Mouse (Mus musculus) lung, postnatal 14 days (tissue): ENCODE measurements at regions not wholly inside any gene's neighbourhood (a gene's known extent, or its start where the extent isn't known, plus 50 kb on each side); places are given as distances from the start of the nearest gene placed in this dataset.

Experiments
- DNase-seq: peaks from one replicate; pipeline ENCODE4 v3.0.0; 2021

GRCm38 (mm10) chr3:101691937-101692604, 87.6 kb upstream of the Atp1a1 start:
- no peak for DNase-seq

DNA sequence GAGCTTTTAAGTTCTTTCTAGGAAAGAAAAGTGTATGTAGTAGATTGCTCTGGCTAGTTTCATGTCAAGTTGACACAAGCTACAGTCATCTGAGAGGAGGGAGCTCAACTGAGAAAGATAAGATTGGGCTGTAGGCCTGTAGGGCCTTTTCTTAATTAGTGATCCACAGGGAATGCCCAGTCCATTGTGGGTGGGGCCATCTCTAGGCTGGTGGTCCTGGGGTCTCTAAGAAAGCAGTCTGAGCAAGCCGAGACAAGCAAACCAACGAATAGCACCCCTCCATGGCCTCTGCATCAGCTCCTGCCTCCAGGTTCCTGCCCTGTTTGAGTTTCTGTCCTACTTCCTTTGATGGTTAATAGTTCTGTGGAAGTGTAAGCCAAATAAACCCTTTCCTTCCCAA, 86.3 kb upstream of the Atp1a1 start:
- DNase-seq: no peak

- DNase-seq: no peak
Observed at GRCm38 (mm10) chr3:101690222-101690621, 85.7 kb upstream of the Atp1a1 start.

GRCm38 (mm10) chr3:101685203-101685602, 80.7 kb upstream of the Atp1a1 start:
- peak; percentile 35 for DNase-seq

- DNase-seq: no peak
Observed at GRCm38 (mm10) chr3:101672943-101673342, 68.5 kb upstream of the Atp1a1 start.

DNA sequence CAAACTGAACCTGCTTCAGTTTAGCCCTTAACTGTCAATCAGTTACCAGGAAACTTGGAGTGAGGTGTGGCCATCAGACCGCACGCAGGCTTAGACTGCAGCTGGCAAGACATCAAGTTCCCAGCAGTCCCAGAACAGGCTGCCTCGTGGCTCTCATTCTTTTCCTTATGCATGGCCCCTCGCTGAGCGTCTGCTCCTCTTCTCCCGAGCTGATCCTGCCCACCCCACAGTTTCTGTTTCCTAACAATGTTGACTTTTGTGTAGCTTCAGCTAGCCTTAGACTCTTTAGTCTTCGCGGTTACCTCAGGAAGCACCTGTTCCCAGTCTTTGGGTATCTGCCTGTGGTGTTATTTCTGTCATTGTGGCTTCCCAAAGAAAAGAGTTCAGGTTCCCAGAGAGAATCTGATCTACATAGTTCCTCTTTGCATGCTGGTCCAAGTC, 66.1 kb upstream of the Atp1a1 start:
- peak; percentile 60 for DNase-seq

DNA sequence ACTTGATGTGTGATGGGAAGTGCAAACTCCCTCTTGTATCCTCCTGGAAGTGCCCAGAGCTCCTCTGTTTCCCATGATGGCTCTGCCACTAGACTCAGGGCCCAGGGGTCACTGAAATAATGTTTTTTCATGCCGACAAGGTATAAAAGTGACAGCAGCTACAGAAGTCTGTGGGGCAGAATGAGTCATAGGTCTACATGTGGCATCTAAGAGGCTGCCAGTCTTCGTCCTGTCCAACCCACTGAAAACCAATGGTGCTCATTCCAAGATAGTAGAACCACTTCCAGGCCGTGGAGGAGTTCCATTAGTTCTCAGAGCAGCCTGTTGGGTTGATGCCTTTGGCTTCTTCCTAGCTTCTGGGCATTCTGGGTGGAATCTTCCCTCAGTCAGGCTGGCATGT, 65.3 kb upstream of the Atp1a1 start:
- no peak for DNase-seq

DNA sequence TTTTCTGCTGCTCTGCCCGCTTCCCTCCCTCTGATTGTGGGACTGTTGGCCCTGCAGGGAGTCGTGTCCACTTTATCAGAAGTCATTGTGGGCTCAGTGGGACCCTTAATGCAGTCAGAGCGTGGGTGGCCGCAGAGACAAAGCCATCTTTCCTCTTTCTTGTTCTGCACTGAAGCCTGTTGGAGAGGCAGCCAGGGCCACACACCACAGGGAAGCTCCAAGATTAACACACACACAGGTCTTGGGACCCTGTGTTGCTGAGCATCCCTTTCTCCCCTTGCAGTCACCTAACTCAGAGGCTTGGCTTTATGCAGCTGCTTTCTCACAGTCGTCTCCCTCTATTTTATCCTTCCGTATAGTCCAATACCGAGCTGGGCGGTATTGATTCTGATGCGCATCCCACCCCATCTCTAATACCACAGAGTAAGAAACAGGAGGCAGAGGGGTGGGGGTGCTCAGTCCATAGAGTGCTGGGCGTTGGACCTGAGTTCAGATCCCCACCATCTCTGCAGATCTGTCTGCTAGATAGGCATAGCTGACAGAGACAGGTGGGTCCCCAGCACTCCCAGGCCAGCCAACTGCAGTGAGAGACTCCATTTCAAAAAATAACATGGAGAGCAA, 63.4 kb upstream of the Atp1a1 start:
- DNase-seq: no peak

DNA sequence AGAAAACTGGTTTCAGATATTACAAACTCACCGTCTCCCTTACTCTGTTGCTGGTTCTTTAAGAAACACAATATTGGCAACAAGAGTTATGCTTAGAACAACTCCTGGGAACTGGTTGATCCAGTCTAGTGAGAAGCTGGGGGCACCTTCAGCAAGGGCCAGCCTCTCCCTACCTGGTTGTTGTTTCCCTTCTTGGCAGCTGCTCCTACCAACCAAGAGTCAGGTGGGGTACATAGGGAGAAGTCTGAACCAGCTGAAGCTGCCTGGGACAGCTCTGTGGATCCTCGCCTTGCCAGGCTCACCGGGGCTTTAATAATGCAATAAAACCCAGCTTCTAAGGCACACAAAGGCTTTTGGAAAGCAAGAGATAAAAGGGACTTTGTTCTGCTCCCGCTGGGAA, 62.7 kb upstream of the Atp1a1 start:
- DNase-seq: peak; percentile 38

- peak; percentile 6 for DNase-seq
Observed at GRCm38 (mm10) chr3:101666583-101666982, 62.1 kb upstream of the Atp1a1 start.

DNA sequence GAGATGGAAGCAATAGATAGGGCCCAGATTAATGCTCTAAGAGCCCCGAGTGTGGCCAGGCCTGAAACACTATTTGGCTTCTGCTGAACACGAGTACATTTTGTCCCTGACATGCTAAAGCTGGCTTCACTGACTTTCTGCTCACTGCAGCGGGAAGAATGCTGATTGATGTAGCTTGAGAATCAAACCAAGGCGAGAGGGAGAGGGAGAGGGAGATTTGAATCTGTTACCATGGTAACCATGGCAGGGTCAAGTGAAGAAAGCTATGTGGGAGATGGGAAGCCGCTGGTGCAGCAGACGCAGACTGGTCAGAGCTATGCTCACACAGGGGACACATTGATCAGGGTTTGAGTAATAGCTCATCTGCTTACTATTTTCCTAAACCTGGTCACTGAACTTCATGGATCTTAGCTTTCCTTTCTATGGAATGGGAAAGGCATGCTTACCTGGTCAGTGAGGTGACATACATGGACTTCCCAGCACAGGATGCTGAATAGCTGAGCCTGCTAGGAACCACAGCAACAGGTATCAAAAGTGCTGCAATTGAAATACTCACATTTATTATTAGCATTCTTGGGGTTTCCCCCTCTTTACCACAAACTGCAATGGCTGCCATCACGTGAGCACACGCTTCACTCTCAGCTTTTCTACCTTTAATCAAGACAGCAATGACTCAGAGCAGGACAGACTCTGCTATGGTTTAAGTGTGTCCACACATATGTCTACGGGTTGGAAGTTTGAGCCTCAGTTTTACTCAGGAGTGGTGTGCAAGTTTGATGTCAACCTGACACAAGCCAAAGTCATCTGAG, 56.9 kb upstream of the Atp1a1 start:
- DNase-seq: peak; percentile 15

DNA sequence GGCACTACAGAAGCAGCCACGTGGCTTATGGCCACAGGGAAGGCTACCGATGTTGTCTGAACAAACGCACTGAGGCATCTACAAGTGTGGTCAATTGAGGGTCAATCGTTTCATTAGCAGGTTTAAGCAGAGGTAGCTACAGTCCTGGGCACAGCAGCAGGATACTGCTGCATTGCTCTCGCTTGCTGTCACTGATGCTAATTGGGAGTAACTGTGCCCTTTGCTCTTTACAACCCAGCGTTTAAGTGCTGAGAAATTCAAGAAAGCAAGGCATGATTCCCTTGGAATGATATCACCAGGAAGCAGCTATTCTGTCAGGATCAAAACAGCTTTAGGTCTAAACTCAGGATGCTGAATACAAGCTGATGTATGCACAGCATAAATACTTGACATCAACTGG, 56.2 kb upstream of the Atp1a1 start:
- DNase-seq: no peak

GRCm38 (mm10) chr3:101660176-101660575, 55.7 kb upstream of the Atp1a1 start:
- no peak for DNase-seq

GRCm38 (mm10) chr3:101657979-101658378, 53.5 kb upstream of the Atp1a1 start:
- no peak for DNase-seq

- no peak for DNase-seq
Observed at GRCm38 (mm10) chr3:101654720-101655119, 50.2 kb upstream of the Atp1a1 start.
